Mouse (Mus musculus) neural tube, embryonic 11.5 days (tissue): ENCODE measurements at regions not wholly inside any gene's neighbourhood (a gene's known extent, or its start where the extent isn't known, plus 50 kb on each side); places are given as distances from the start of the nearest gene placed in this dataset.
A peak's percentile ranks its signal among the peaks of the same experiment; 100 is the strongest.

Experiments used
- ATAC-seq: fragments of 200-750 bp; cut with Nextera tagmentation; 2 replicates; pipeline ENCODE4 v1.8.0; 2017; ENCODE audit warnings: moderate number of reproducible peaks, mild to moderate bottlenecking, moderate TSS enrichment, moderate library complexity; ENCODE audit not compliant: insufficient read depth, low FRiP score, low TSS enrichment
- DNase-seq: peaks from one replicate; pipeline ENCODE4 v3.0.0-alpha.2; 2015; ENCODE audit warnings: low spot score
- H3K27ac ChIP-seq: fragments of 300-500 bp; sonication (generic); 2 replicates; pipeline ENCODE4 v1.5.1; 2014; ENCODE audit warnings: low read depth, mild to moderate bottlenecking, low read length
- H3K27me3 ChIP-seq: fragments of 300-500 bp; sonication (generic); 2 replicates; pipeline ENCODE4 v1.6.1; 2014; ENCODE audit warnings: mild to moderate bottlenecking, low read length, mixed read lengths; ENCODE audit not compliant: control insufficient read depth, insufficient read depth
- H3K36me3 ChIP-seq: fragments of 300-500 bp; sonication (generic); 2 replicates; pipeline ENCODE4 v1.6.1; 2014; ENCODE audit warnings: mild to moderate bottlenecking, low read length, moderate library complexity, mixed read lengths; ENCODE audit not compliant: control insufficient read depth, insufficient read depth
- H3K4me1 ChIP-seq: fragments of 300-500 bp; sonication (generic); 2 replicates; pipeline ENCODE4 v1.6.1; 2014; ENCODE audit warnings: low read length, mixed read lengths; ENCODE audit not compliant: control insufficient read depth, insufficient read depth
- H3K4me2 ChIP-seq: fragments of 300-500 bp; sonication (generic); 2 replicates; pipeline ENCODE4 v1.6.1; 2014; ENCODE audit warnings: low read depth, mild to moderate bottlenecking, moderate library complexity
- H3K4me3 ChIP-seq: fragments of 300-500 bp; sonication (generic); 2 replicates; pipeline ENCODE4 v1.5.1; 2014; ENCODE audit warnings: low read depth, low read length
- H3K9ac ChIP-seq: fragments of 300-500 bp; sonication (generic); 2 replicates; pipeline ENCODE4 v1.6.1; 2014; ENCODE audit warnings: mild to moderate bottlenecking, low read length
- H3K9me3 ChIP-seq: fragments of 300-500 bp; sonication (generic); 2 replicates; pipeline ENCODE4 v1.6.1; 2016; ENCODE audit warnings: low read length; ENCODE audit not compliant: control insufficient read depth
- WGBS: fragments of 180-500 bp; shearing (Covaris S2); extraction: QIAGEN DNeasy Blood & Tissue Kit; methylation state at CpG from one replicate; pipeline ENCODE4 v1.1.7; 2014; 5-methylcytosine and 5-hydroxymethylcytosine counted together

GRCm38 (mm10) chr15:26953818-26954385, 58.5 kb upstream of the Fbxl7 start:
- peak; percentile 13 for DNase-seq
- no peak overlapping the region for H3K27ac ChIP-seq
- no peaks in the 10 kb centered on the region for H3K4me1 ChIP-seq
- no peak overlapping the region for H3K4me3 ChIP-seq
- no peak for ATAC-seq
- H3K4me2 ChIP-seq: no peak overlapping the region
- no peaks in the 10 kb centered on the region for H3K36me3 ChIP-seq
- WGBS: 36% methylated on average over 10 of the region's 10 CpGs
- no peaks in the 10 kb centered on the region for H3K9me3 ChIP-seq
- no peaks in the 10 kb centered on the region for H3K27me3 ChIP-seq
- H3K9ac ChIP-seq: no peak overlapping the region

GRCm38 (mm10) chr15:26958980-26959379, 63.6 kb upstream of the Fbxl7 start:
- ATAC-seq: no peak
- Histone ChIP-seq H3K9ac (no peak overlapping the region), H3K9me3 (no peaks in the 10 kb centered on the region), H3K36me3 (no peaks in the 10 kb centered on the region), H3K27me3 (no peaks in the 10 kb centered on the region), H3K4me3 (no peak overlapping the region), H3K4me2 (no peak overlapping the region), H3K27ac (no peak overlapping the region), H3K4me1 (no peaks in the 10 kb centered on the region)
- 94% methylated on average over 2 of the region's 2 CpGs for WGBS
- DNase-seq: no peak

GRCm38 (mm10) chr15:26968392-26969025, 73.1 kb upstream of the Fbxl7 start:
- H3K27me3 ChIP-seq: no peaks in the 10 kb centered on the region
- no peak overlapping the region for H3K27ac ChIP-seq
- H3K4me2 ChIP-seq: no peak overlapping the region
- ATAC-seq: peak; percentile 79; the same call in 1 of the 2 replicates
- no peaks in the 10 kb centered on the region for H3K4me1 ChIP-seq
- no peak overlapping the region for H3K4me3 ChIP-seq
- no peaks in the 10 kb centered on the region for H3K9me3 ChIP-seq
- H3K9ac ChIP-seq: no peak overlapping the region
- no peaks in the 10 kb centered on the region for H3K36me3 ChIP-seq
- peak; percentile 37 for DNase-seq
- 66% methylated on average over 5 of the region's 5 CpGs for WGBS

- 89% methylated on average over 1 of the region's 1 CpGs for WGBS
- no peaks in the 10 kb centered on the region for H3K36me3 ChIP-seq
- ATAC-seq (no peak), DNase-seq (no peak)
- H3K4me3 ChIP-seq: no peak overlapping the region
- H3K27ac ChIP-seq: no peak overlapping the region
- no peak overlapping the region for H3K4me2 ChIP-seq
- H3K9ac ChIP-seq: no peak overlapping the region
- H3K9me3 ChIP-seq: no peaks in the 10 kb centered on the region
- no peaks in the 10 kb centered on the region for H3K27me3 ChIP-seq
- no peaks in the 10 kb centered on the region for H3K4me1 ChIP-seq
Measured at GRCm38 (mm10) chr15:26970770-26971169, 75.4 kb upstream of the Fbxl7 start.

- no peaks in the 10 kb centered on the region for H3K9me3 ChIP-seq
- H3K4me1 ChIP-seq: no peaks in the 10 kb centered on the region
- H3K9ac ChIP-seq: no peak overlapping the region
- no peak overlapping the region for H3K4me2 ChIP-seq
- ATAC-seq (no peak), DNase-seq (no peak)
- H3K27me3 ChIP-seq: no peaks in the 10 kb centered on the region
- H3K4me3 ChIP-seq: no peak overlapping the region
- no peak overlapping the region for H3K27ac ChIP-seq
- 84% methylated on average over 1 of the region's 1 CpGs for WGBS
- H3K36me3 ChIP-seq: no peaks in the 10 kb centered on the region
Measured at GRCm38 (mm10) chr15:26993054-26993453, 97.7 kb upstream of the Fbxl7 start.

DNA sequence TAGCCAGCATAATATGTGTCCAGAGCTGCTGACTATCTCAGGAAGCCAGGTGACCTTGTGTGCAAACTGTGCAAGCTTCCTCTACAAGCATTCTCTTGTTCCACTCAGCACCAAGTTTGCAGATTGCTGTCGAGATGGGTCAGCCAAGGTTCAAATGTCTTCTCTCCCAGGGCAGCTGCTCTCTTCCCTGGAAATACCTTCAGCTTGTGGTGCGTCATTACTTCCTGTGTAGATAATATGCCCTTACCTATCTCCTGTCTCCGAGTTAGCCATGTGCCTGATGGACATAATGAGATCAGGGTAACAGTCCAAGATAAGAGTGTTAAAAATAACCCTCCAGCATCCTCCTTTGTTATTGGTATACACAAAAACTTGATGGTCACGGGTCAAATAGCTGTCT, 113.7 kb upstream of the Fbxl7 start:
- WGBS: 82% methylated on average over 4 of the region's 4 CpGs
- Histone ChIP-seq H3K27ac (no peak overlapping the region), H3K4me3 (no peak overlapping the region), H3K36me3 (no peaks in the 10 kb centered on the region), H3K4me2 (no peak overlapping the region), H3K27me3 (no peaks in the 10 kb centered on the region), H3K4me1 (no peaks in the 10 kb centered on the region), H3K9me3 (no peaks in the 10 kb centered on the region), H3K9ac (no peak overlapping the region)
- DNase-seq: no peak
- no peak for ATAC-seq

- H3K4me2 ChIP-seq: no peak overlapping the region
- H3K27me3 ChIP-seq: no peaks in the 10 kb centered on the region
- H3K4me1 ChIP-seq: 0 out of 2 replicates have a peak, but pooled peaks cover 5% of the 10 kb centered on the region
- H3K9ac ChIP-seq: no peak overlapping the region
- ATAC-seq (peak; percentile 85), DNase-seq (peak; percentile 35)
- no peak overlapping the region for H3K4me3 ChIP-seq
- H3K36me3 ChIP-seq: no peaks in the 10 kb centered on the region
- H3K27ac ChIP-seq: no peak overlapping the region
- 18% methylated on average over 4 of the region's 4 CpGs for WGBS
- no peaks in the 10 kb centered on the region for H3K9me3 ChIP-seq
Measured at GRCm38 (mm10) chr15:27013906-27014658, 118.7 kb upstream of the Fbxl7 start.

DNA sequence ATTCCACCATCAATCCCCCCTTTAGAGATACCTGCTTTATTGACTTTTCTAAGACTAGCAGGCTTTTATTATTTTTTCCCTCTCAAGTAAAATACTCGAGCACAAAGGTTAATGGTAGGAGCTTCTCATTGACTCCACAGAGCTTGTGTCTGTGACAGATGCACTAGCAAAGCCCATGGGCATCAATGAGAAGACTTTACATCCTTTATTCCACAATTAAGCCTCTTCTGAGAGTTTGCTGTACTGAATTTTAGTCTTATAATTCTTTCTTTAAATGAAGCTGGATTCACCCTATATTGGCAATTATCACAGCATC, 119.2 kb upstream of the Fbxl7 start:
- ATAC-seq (no peak), DNase-seq (no peak)
- no peak overlapping the region for H3K4me3 ChIP-seq
- H3K4me2 ChIP-seq: no peak overlapping the region
- H3K27ac ChIP-seq: no peak overlapping the region
- H3K4me1 ChIP-seq: 0 out of 2 replicates have a peak, but pooled peaks cover 5% of the 10 kb centered on the region
- H3K27me3 ChIP-seq: no peaks in the 10 kb centered on the region
- no peaks in the 10 kb centered on the region for H3K36me3 ChIP-seq
- H3K9me3 ChIP-seq: no peaks in the 10 kb centered on the region
- H3K9ac ChIP-seq: no peak overlapping the region
- WGBS: 15% methylated on average over 1 of the region's 1 CpGs

DNA sequence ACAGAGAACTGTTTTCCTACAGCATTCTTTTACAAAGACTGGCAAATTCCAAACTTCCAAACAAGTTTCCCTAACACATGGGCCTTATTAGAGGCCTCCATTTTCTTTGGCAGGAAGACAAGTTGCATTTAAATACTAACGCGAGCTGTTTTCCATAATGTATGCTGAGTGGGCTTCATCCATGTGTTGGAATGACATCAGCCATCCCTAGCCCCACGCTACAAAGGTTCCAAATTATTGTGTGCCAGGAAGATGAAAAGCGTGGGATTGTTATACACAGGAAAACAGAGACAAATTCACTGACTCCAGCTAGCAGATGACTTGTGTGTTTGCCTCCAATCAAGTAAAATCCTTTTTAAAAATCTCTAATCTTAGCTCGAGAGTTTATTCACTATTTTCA, 125.1 kb upstream of the Fbxl7 start:
- no peak overlapping the region for H3K27ac ChIP-seq
- DNase-seq: no peak
- 84% methylated on average over 5 of the region's 5 CpGs for WGBS
- H3K9ac ChIP-seq: no peak overlapping the region
- H3K9me3 ChIP-seq: no peaks in the 10 kb centered on the region
- no peak overlapping the region for H3K4me2 ChIP-seq
- H3K4me1 ChIP-seq: no peaks in the 10 kb centered on the region
- H3K4me3 ChIP-seq: no peak overlapping the region
- H3K36me3 ChIP-seq: no peaks in the 10 kb centered on the region
- no peak for ATAC-seq
- no peaks in the 10 kb centered on the region for H3K27me3 ChIP-seq
